Mouse (Mus musculus): Measurements from ENCODE around the gene Trappc3l. TPM values are rescaled to one million over a fixed set of nuclear protein-coding genes. Genes with fewer than 3 reads are reported as not detected.

Gene Trappc3l
- polyA plus RNA-seq, 1 experiment = not detected

DNA sequence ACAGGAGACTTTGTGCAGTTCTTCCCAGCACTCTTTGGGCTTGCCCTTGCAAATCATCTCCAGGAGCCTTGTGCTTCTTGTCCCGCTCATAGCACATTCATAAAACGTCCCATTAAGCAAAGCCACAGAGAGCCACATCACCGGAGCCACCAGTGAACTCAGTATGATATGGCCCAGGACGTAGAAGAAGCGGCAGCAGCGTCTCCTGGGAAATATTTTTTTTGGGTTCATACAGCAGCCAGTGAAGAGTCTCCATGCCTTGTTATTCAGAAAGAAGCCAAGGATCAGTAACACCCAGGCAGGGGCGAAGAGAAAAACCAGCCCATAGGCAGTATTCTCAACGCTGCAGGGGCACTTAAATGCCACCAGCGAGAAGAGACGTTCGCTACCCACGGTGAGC lies 58.6 kb downstream of the Trappc3l start:
- H3K36me3 ChIP-seq (ENCODE audit: control insufficient read depth, insufficient read depth, low read length, poor library complexity, severe bottlenecking) = no peaks in the 10 kb centered on the region
- H3K4me1 ChIP-seq (ENCODE audit: control insufficient read depth, insufficient read depth, low read length) = no peaks in the 10 kb centered on the region
- TF ChIP-seq POLR2A (IDR thresholded peaks at IDR 0.05; ENCODE audit: insufficient read depth, low read length) = no peak
- no peak for TF ChIP-seq CTCF (IDR thresholded peaks at IDR 0.05; ENCODE audit: low read depth, low read length)
- no peak for TF ChIP-seq EP300 (IDR thresholded peaks at IDR 0.05; ENCODE audit: insufficient read depth, low read depth, low read length)
- no peaks in the 10 kb centered on the region for H3K9me3 ChIP-seq (replicated peaks; ENCODE audit: control insufficient read depth, insufficient read depth, low read length, poor library complexity, severe bottlenecking)
- H3K27me3 ChIP-seq (ENCODE audit: control insufficient read depth, insufficient read depth, low read length, poor library complexity, severe bottlenecking) = no peaks in the 10 kb centered on the region
- no peak overlapping the region for H3K27ac ChIP-seq (ENCODE audit: insufficient read depth, low read length)
- H3K9ac ChIP-seq (ENCODE audit: low read depth, poor library complexity, severe bottlenecking) = no peak overlapping the region
- peak overlapping the region; percentile 2; the same call in 1 of the 2 replicates for H3K4me3 ChIP-seq (ENCODE audit: low read depth, low read length)

DNA sequence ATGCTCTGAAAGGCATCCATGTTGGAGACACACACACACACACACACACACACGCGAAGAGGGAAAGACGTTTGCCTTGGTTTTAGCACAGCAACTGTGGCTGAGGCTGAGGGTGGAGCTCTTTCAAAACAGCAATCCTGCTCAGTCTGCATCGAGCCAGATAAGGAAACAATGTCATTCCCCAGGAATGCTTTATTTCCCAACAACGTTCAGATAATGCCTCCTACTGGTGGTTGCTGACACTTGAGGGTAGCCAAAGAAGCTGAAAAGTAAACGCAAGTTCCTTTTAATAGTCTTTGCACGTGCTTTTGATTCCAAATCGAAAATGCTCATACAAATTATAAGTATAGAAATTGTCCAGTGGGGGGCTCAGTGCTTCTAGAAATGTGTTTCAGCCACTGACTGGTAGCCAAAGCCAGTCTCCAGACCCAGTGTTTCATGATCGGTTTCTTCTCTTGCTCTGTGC lies 59.1 kb downstream of the Trappc3l start, which contains the start of gene Calhm5:
TSS of gene Calhm5 (minus strand) at position 102 of the 466 bp plus-strand sequence.
- H3K9me3 ChIP-seq (replicated peaks; ENCODE audit: control insufficient read depth, insufficient read depth, low read length, poor library complexity, severe bottlenecking) = no peaks in the 10 kb centered on the region
- H3K27ac ChIP-seq (ENCODE audit: insufficient read depth, low read length) = no peak within 1 kb of the TSS
- H3K27me3 ChIP-seq (ENCODE audit: control insufficient read depth, insufficient read depth, low read length, poor library complexity, severe bottlenecking) = no peaks in the 10 kb centered on the region
- no peaks in the 10 kb centered on the region for H3K36me3 ChIP-seq (ENCODE audit: control insufficient read depth, insufficient read depth, low read length, poor library complexity, severe bottlenecking)
- TF ChIP-seq CTCF (IDR thresholded peaks at IDR 0.05; ENCODE audit: low read depth, low read length) (no peak), POLR2A (IDR thresholded peaks at IDR 0.05; ENCODE audit: insufficient read depth, low read length) (no peak), EP300 (IDR thresholded peaks at IDR 0.05; ENCODE audit: insufficient read depth, low read depth, low read length) (no peak)
- H3K9ac ChIP-seq (ENCODE audit: low read depth, poor library complexity, severe bottlenecking) = no peak within 1 kb of the TSS
- H3K4me1 ChIP-seq (ENCODE audit: control insufficient read depth, insufficient read depth, low read length) = no peaks in the 10 kb centered on the region
- H3K4me3 ChIP-seq (ENCODE audit: low read depth, low read length) = peak within 1 kb of the TSS; percentile 2; the same call in 1 of the 2 replicates

DNA sequence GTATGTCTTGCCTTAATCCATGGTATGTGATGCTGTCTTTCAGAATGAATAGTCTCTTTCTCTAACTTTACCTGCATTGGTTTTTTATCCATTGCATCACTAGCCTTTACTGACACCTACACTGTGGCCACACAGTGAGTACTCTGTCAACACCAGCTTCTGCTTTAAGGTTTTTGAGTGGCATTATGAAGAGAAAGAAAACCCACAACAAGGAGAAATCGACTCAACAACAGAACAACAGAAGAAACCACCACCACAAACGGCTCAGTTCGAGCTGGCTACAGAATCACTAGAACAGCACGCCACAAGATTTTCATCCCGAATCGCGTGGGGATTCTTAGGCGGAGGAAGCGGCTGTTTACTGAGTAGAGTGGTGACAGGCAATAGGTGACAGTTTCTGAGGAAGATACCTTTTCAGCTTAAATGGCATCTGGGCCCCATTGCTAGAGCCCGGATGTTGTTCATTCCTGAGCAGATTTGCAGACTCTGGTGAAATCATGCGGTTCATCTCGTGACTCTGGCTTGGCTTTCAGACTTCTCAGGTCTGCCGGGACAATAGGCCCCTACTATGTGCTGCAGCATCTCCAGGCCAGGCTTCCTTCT lies 73.6 kb downstream of the Trappc3l start:
- no peaks in the 10 kb centered on the region for H3K4me1 ChIP-seq (ENCODE audit: control insufficient read depth, insufficient read depth, low read length)
- no peaks in the 10 kb centered on the region for H3K9me3 ChIP-seq (replicated peaks; ENCODE audit: control insufficient read depth, insufficient read depth, low read length, poor library complexity, severe bottlenecking)
- no peak overlapping the region for H3K9ac ChIP-seq (ENCODE audit: low read depth, poor library complexity, severe bottlenecking)
- H3K4me3 ChIP-seq (ENCODE audit: low read depth, low read length) = no peak overlapping the region
- H3K27ac ChIP-seq (ENCODE audit: insufficient read depth, low read length) = no peak overlapping the region
- peaks cover 1% of the 10 kb centered on the region for H3K27me3 ChIP-seq (ENCODE audit: control insufficient read depth, insufficient read depth, low read length, poor library complexity, severe bottlenecking)
- TF ChIP-seq CTCF (IDR thresholded peaks at IDR 0.05; ENCODE audit: low read depth, low read length) (no peak), POLR2A (IDR thresholded peaks at IDR 0.05; ENCODE audit: insufficient read depth, low read length) (no peak), EP300 (IDR thresholded peaks at IDR 0.05; ENCODE audit: insufficient read depth, low read depth, low read length) (no peak)
- no peaks in the 10 kb centered on the region for H3K36me3 ChIP-seq (ENCODE audit: control insufficient read depth, insufficient read depth, low read length, poor library complexity, severe bottlenecking)

DNA sequence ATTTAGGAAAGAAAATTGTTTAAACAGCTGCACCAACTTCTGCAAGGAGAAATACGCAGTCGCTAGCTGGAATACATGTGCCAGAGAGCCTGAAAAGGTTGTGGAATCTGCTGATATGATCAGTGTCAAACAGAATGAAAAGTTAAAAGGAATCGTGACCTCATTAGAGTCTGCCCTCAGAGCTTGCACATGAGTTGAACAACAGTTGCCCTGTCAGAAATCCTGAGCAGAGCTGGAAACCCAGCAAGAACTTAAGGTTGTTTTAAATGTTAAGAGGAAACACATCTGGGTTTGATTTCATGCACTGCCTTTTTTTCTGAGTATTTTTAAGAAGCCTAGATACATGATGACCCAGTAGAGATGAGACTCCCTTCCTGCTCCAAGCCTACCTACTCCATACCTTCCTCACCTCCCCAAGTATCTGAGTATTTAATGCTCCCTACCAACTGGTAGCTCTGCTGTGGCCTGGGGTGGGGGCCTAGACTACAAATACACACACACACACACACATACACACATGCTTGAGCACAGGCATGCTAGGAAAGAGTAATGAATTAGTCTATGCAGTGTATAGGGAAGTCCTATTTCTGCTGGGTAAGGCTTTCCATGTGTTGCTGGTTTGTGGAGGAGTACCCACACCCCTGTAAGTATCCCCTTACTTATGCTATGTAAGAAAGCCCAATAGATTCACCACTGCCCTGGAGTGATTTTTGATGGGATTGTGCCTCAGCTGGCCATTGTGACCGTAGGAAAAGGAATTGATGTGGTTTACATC lies 74.8 kb downstream of the Trappc3l start:
- Histone ChIP-seq H3K4me1 (ENCODE audit: control insufficient read depth, insufficient read depth, low read length) (no peaks in the 10 kb centered on the region), H3K36me3 (ENCODE audit: control insufficient read depth, insufficient read depth, low read length, poor library complexity, severe bottlenecking) (no peaks in the 10 kb centered on the region), H3K4me3 (ENCODE audit: low read depth, low read length) (no peak overlapping the region), H3K9me3 (replicated peaks; ENCODE audit: control insufficient read depth, insufficient read depth, low read length, poor library complexity, severe bottlenecking) (no peaks in the 10 kb centered on the region), H3K27ac (ENCODE audit: insufficient read depth, low read length) (no peak overlapping the region), H3K27me3 (ENCODE audit: control insufficient read depth, insufficient read depth, low read length, poor library complexity, severe bottlenecking) (peaks cover 1% of the 10 kb centered on the region), H3K9ac (ENCODE audit: low read depth, poor library complexity, severe bottlenecking) (no peak overlapping the region)
- TF ChIP-seq POLR2A (IDR thresholded peaks at IDR 0.05; ENCODE audit: insufficient read depth, low read length) = no peak
- no peak for TF ChIP-seq CTCF (IDR thresholded peaks at IDR 0.05; ENCODE audit: low read depth, low read length)
- TF ChIP-seq EP300 (IDR thresholded peaks at IDR 0.05; ENCODE audit: insufficient read depth, low read depth, low read length) = no peak

DNA sequence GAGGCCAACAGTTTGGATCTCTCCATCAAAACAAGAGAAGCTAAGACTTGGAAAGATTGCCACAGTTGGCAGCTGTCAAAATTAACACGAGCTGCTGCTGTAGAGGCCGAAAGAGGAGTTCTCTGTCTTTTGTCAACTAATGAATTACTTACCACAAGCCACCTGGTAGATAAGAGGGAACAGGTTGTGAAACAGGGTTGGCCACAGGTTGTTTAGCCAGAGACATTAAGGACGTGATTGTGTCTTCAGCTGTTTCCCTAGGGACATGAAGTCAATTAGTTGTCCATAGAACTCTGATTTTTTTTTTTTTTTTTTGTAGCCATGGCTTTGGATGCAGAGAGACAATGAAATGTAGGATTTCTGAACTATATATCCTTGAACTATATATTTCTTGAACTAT lies 79.7 kb downstream of the Trappc3l start:
- Histone ChIP-seq H3K4me1 (ENCODE audit: control insufficient read depth, insufficient read depth, low read length) (no peaks in the 10 kb centered on the region), H3K27ac (ENCODE audit: insufficient read depth, low read length) (no peak overlapping the region), H3K9ac (ENCODE audit: low read depth, poor library complexity, severe bottlenecking) (no peak overlapping the region), H3K4me3 (ENCODE audit: low read depth, low read length) (no peak overlapping the region), H3K36me3 (ENCODE audit: control insufficient read depth, insufficient read depth, low read length, poor library complexity, severe bottlenecking) (no peaks in the 10 kb centered on the region), H3K27me3 (ENCODE audit: control insufficient read depth, insufficient read depth, low read length, poor library complexity, severe bottlenecking) (no peaks in the 10 kb centered on the region; the same call in 1 of the 2 replicates), H3K9me3 (replicated peaks; ENCODE audit: control insufficient read depth, insufficient read depth, low read length, poor library complexity, severe bottlenecking) (no peaks in the 10 kb centered on the region)
- TF ChIP-seq EP300 (IDR thresholded peaks at IDR 0.05; ENCODE audit: insufficient read depth, low read depth, low read length) (no peak), POLR2A (IDR thresholded peaks at IDR 0.05; ENCODE audit: insufficient read depth, low read length) (no peak), CTCF (IDR thresholded peaks at IDR 0.05; ENCODE audit: low read depth, low read length) (no peak)

DNA sequence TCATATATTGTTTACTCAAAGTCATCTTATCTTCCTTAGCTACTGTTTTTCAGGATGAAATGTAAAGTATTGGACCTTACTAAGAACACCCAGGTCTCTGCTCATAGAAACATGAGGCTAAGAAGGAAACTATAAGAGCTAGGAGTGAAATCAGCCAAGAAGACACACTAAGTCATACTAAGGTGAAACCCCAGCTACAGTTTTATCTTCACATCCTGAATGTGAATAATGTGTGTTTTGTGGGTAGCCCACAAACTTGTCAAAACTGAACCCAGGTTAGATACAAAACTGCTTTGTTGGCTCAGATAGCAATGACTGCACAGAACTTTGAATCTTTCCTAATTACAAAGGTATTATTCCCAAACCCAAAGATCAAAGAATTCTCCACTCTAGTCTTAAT lies 80.4 kb downstream of the Trappc3l start:
- H3K4me3 ChIP-seq (ENCODE audit: low read depth, low read length) = no peak overlapping the region
- no peaks in the 10 kb centered on the region for H3K9me3 ChIP-seq (replicated peaks; ENCODE audit: control insufficient read depth, insufficient read depth, low read length, poor library complexity, severe bottlenecking)
- no peak for TF ChIP-seq CTCF (IDR thresholded peaks at IDR 0.05; ENCODE audit: low read depth, low read length)
- no peak for TF ChIP-seq EP300 (IDR thresholded peaks at IDR 0.05; ENCODE audit: insufficient read depth, low read depth, low read length)
- TF ChIP-seq POLR2A (IDR thresholded peaks at IDR 0.05; ENCODE audit: insufficient read depth, low read length) = no peak
- no peaks in the 10 kb centered on the region for H3K36me3 ChIP-seq (ENCODE audit: control insufficient read depth, insufficient read depth, low read length, poor library complexity, severe bottlenecking)
- no peaks in the 10 kb centered on the region for H3K27me3 ChIP-seq (ENCODE audit: control insufficient read depth, insufficient read depth, low read length, poor library complexity, severe bottlenecking)
- no peak overlapping the region for H3K27ac ChIP-seq (ENCODE audit: insufficient read depth, low read length)
- H3K9ac ChIP-seq (ENCODE audit: low read depth, poor library complexity, severe bottlenecking) = no peak overlapping the region
- no peaks in the 10 kb centered on the region for H3K4me1 ChIP-seq (ENCODE audit: control insufficient read depth, insufficient read depth, low read length)

Data from ES-Bruce4 (cell line).